Mouse (Mus musculus) MEL (cell line): ENCODE results near the gene Baiap2l2. TPM values are rescaled to one million over a fixed set of nuclear protein-coding genes. Genes with fewer than 3 reads are reported as not detected.

Experiments
- DNase-seq: peaks from one replicate; pipeline ENCODE4 v3.0.0; 2011; ENCODE audit warnings: low read depth, low spot score
- H3K27ac ChIP-seq: 2 replicates; pipeline ENCODE4 v1.5.1; 2012; ENCODE audit warnings: low read depth, mild to moderate bottlenecking, control low read depth, low read length, moderate library complexity; ENCODE audit not compliant: control insufficient read depth
- H3K27me3 ChIP-seq, 2 experiments: fragments of 150-350 bp in 1 of 2; sonication (generic) in 1 of 2; 2 replicates each; pipeline ENCODE4 v1.6.1; 2012; ENCODE audit warnings: low read length in 2 of 2, mild to moderate bottlenecking in 2 of 2, improper control_type of control experiment in 1 of 2, moderate library complexity in 1 of 2; ENCODE audit not compliant: insufficient read depth in 2 of 2, control insufficient read depth in 1 of 2
- H3K36me3 ChIP-seq, 2 experiments: 2 replicates each; pipeline ENCODE4 v1.6.1; 2012 to 2014; ENCODE audit warnings: low read length in 2 of 2, improper control_type of control experiment in 1 of 2, inconsistent platforms in 1 of 2, mild to moderate bottlenecking in 1 of 2; ENCODE audit not compliant: insufficient read depth in 2 of 2, control insufficient read depth in 1 of 2
- H3K4me1 ChIP-seq, 2 experiments: fragments of 150-350 bp in 1 of 2; sonication (generic) in 1 of 2; 2 replicates each; pipeline ENCODE4 v1.6.1; 2012; ENCODE audit warnings: low read length in 2 of 2, improper control_type of control experiment in 1 of 2, mild to moderate bottlenecking in 1 of 2; ENCODE audit not compliant: insufficient read depth in 2 of 2, control insufficient read depth in 1 of 2
- H3K4me3 ChIP-seq, 2 experiments: fragments of 150-350 bp in 1 of 2; sonication (generic) in 1 of 2; 2 replicates each; pipeline ENCODE4 v1.5.1; 2012; ENCODE audit warnings: low read depth in 2 of 2, low read length in 2 of 2, mild to moderate bottlenecking in 2 of 2, moderate library complexity in 2 of 2, control low read depth in 1 of 2, improper control_type of control experiment in 1 of 2; ENCODE audit not compliant: control insufficient read depth in 1 of 2, insufficient read depth in 1 of 2
- H3K79me2 ChIP-seq: 2 replicates; pipeline ENCODE4 v1.6.1; 2012; ENCODE audit warnings: mild to moderate bottlenecking, low read length, moderate library complexity; ENCODE audit not compliant: control insufficient read depth, poor library complexity, insufficient read depth
- H3K9ac ChIP-seq: 2 replicates; pipeline ENCODE4 v1.6.1; 2012; ENCODE audit warnings: low read depth, mild to moderate bottlenecking, control low read depth, low read length, moderate library complexity; ENCODE audit not compliant: control insufficient read depth, poor library complexity, severe bottlenecking
- H3K9me3 ChIP-seq: fragments of 150-350 bp; sonication (generic); replicated peaks from 2 replicates; pipeline ENCODE4 v1.6.1; 2012; ENCODE audit warnings: mild to moderate bottlenecking, low read length, improper control_type of control experiment, moderate library complexity; ENCODE audit not compliant: insufficient read depth
- BHLHE40 ChIP-seq: IDR thresholded peaks from 2 replicates; pipeline ENCODE4 v1.6.1; 2012; ENCODE audit warnings: low read depth, mild to moderate bottlenecking, inconsistent platforms, low read length, improper control_type of control experiment, borderline replicate concordance
- CHD1 ChIP-seq: IDR thresholded peaks from 2 replicates; pipeline ENCODE4 v1.6.1; 2012; ENCODE audit warnings: low read depth, mild to moderate bottlenecking, inconsistent platforms, low read length, improper control_type of control experiment
- CTCF ChIP-seq, 3 experiments: IDR thresholded peaks in 2 of 3; conservative IDR thresholded peaks in 1 of 3; 2 replicates each; pipeline ENCODE4 v1.5.1; 2011 to 2012; ENCODE audit warnings: low read length in 3 of 3, low read depth in 2 of 3, mild to moderate bottlenecking in 2 of 3, improper control_type of control experiment in 1 of 3, inconsistent platforms in 1 of 3, mixed read lengths in 1 of 3, moderate library complexity in 1 of 3; ENCODE audit not compliant: control insufficient read depth in 1 of 3, insufficient read depth in 1 of 3, poor library complexity in 1 of 3, severe bottlenecking in 1 of 3
- ELF1 ChIP-seq: IDR thresholded peaks from 2 replicates; pipeline ENCODE4 v1.6.1; 2014; ENCODE audit warnings: low read depth, mild to moderate bottlenecking, inconsistent platforms, low read length, improper control_type of control experiment, moderate library complexity
- EP300 ChIP-seq, 2 experiments: IDR thresholded peaks; 2 replicates each; pipeline ENCODE4 v1.6.1; 2011; ENCODE audit warnings: improper control_type of control experiment in 2 of 2, low read length in 2 of 2, low read depth in 1 of 2, mild to moderate bottlenecking in 1 of 2
- ETS1 ChIP-seq: IDR thresholded peaks from 2 replicates; pipeline ENCODE4 v1.6.1; 2012; ENCODE audit warnings: low read depth, mild to moderate bottlenecking, inconsistent platforms, low read length, improper control_type of control experiment, moderate library complexity
- MAZ ChIP-seq: IDR thresholded peaks from 2 replicates; pipeline ENCODE4 v1.6.1; 2012; ENCODE audit warnings: low read depth, mild to moderate bottlenecking, inconsistent platforms, low read length, improper control_type of control experiment
- MYB ChIP-seq: IDR thresholded peaks from 2 replicates; pipeline ENCODE4 v1.6.1; 2011; ENCODE audit warnings: mild to moderate bottlenecking, low read depth, low read length, improper control_type of control experiment
- POLR2A ChIP-seq, 2 experiments: IDR thresholded peaks; 2 replicates each; pipeline ENCODE4 v1.6.1; 2011 to 2012; ENCODE audit warnings: low read length in 2 of 2, mild to moderate bottlenecking in 2 of 2, control low read depth in 1 of 2, improper control_type of control experiment in 1 of 2, low read depth in 1 of 2, moderate library complexity in 1 of 2; ENCODE audit not compliant: control insufficient read depth in 1 of 2, insufficient read depth in 1 of 2, poor library complexity in 1 of 2
- POLR2AphosphoS5 ChIP-seq: IDR thresholded peaks from 2 replicates; pipeline ENCODE4 v1.6.1; 2012; ENCODE audit warnings: low read depth, borderline replicate concordance, mild to moderate bottlenecking, inconsistent platforms, low read length, moderate library complexity, mixed read lengths
- RCOR1 ChIP-seq: IDR thresholded peaks from 2 replicates; pipeline ENCODE4 v1.6.1; 2012; ENCODE audit warnings: low read depth, mild to moderate bottlenecking, inconsistent platforms, low read length, improper control_type of control experiment
- SMC3 ChIP-seq: IDR thresholded peaks from 2 replicates; pipeline ENCODE4 v1.6.1; 2011; ENCODE audit warnings: low read depth, low read length, improper control_type of control experiment
- TBP ChIP-seq: IDR thresholded peaks from 2 replicates; pipeline ENCODE4 v1.8.0; 2011; ENCODE audit warnings: low read depth, low read length, improper control_type of control experiment
- UBTF ChIP-seq: IDR thresholded peaks from 2 replicates; pipeline ENCODE4 v1.6.1; 2012; ENCODE audit warnings: low read depth, mild to moderate bottlenecking, inconsistent platforms, low read length, improper control_type of control experiment, moderate library complexity, borderline replicate concordance; ENCODE audit not compliant: insufficient read depth
- USF1 ChIP-seq: IDR thresholded peaks from 2 replicates; pipeline ENCODE4 v1.6.1; 2014; ENCODE audit warnings: low read depth, mild to moderate bottlenecking, inconsistent platforms, low read length, improper control_type of control experiment, moderate library complexity
- USF2 ChIP-seq, 2 experiments: IDR thresholded peaks; 2 replicates each; pipeline ENCODE4 v1.6.1; 2011 to 2012; ENCODE audit warnings: improper control_type of control experiment in 2 of 2, low read length in 2 of 2, borderline replicate concordance in 1 of 2, inconsistent platforms in 1 of 2, low read depth in 1 of 2, mild to moderate bottlenecking in 1 of 2; ENCODE audit not compliant: insufficient read depth in 1 of 2
- ZC3H11A ChIP-seq: IDR thresholded peaks from 2 replicates; pipeline ENCODE4 v1.6.1; 2012; ENCODE audit warnings: low read depth, mild to moderate bottlenecking, inconsistent platforms, low read length, improper control_type of control experiment
- ZKSCAN1 ChIP-seq: IDR thresholded peaks from 2 replicates; pipeline ENCODE4 v1.6.1; 2012; ENCODE audit warnings: low read depth, mild to moderate bottlenecking, inconsistent platforms, low read length, improper control_type of control experiment, moderate library complexity
- ZNF384 ChIP-seq: IDR thresholded peaks from 2 replicates; pipeline ENCODE4 v1.6.1; 2012; ENCODE audit warnings: low read depth, mild to moderate bottlenecking, inconsistent platforms, low read length, improper control_type of control experiment
- polyA plus RNA-seq, 2 experiments: library from polyadenylated mRNA; stranded (reverse) in 1 of 2; unstranded in 1 of 2; fragments of >175 nt in 1 of 2; fragments of >200 nt in 1 of 2; gene quantifications; 2 replicates each; pipeline versions ENCODE4 v1.2.1 to v1.2.4; 2012; ENCODE audit warnings: low replicate concordance in 2 of 2, low read depth in 1 of 2; ENCODE audit not compliant: insufficient read length in 2 of 2, insufficient read depth in 1 of 2, missing spikeins in 1 of 2
- total RNA-seq: library from RNA; depleted of rRNA; stranded (reverse); fragments of 300-350 nt; gene quantifications from 2 replicates; pipeline ENCODE4 v1.2.3, GENCODE M21; 2012

The Baiap2l2 gene
- total and polyA plus RNA-seq, 3 experiments, result 0.60 to 1.1 TPM; not detected in 1

- H3K4me3 ChIP-seq, result no peak overlapping the region
- H3K36me3 ChIP-seq, result no peaks in the 10 kb centered on the region
- H3K27ac ChIP-seq, result no peak overlapping the region
- TF ChIP-seq SMC3 (no peak), EP300 (IDR thresholded peaks at IDR 0.05; ENCODE audit: low read depth in 1 of 2, low read length in 2 of 2) (no peak), UBTF (no peak)
- DNase-seq, result no peak
- no peaks in the 10 kb centered on the region for H3K79me2 ChIP-seq
- no peaks in the 10 kb centered on the region for H3K9me3 ChIP-seq
- no peaks in the 10 kb centered on the region for H3K4me1 ChIP-seq
- no peaks in the 10 kb centered on the region for H3K27me3 ChIP-seq
- H3K9ac ChIP-seq, result no peak overlapping the region
These were observed 21.6 kb downstream of the Baiap2l2 start for GRCm38 (mm10) chr15:79263726-79264125.

GRCm38 (mm10) chr15:79262786-79263309 lies 22.5 kb downstream of the Baiap2l2 start:
- no peak for TF ChIP-seq USF1
- no peak for TF ChIP-seq BHLHE40
- TF ChIP-seq MAZ, result no peak
- TF ChIP-seq TBP, result no peak
- no peak for TF ChIP-seq POLR2A (IDR thresholded peaks at IDR 0.05; ENCODE audit: control insufficient read depth in 1 of 2, insufficient read depth in 1 of 2, low read depth in 1 of 2, low read length in 2 of 2, poor library complexity in 1 of 2)
- TF ChIP-seq RCOR1, result no peak
- TF ChIP-seq MYB, result no peak
- TF ChIP-seq CHD1, result no peak
- no peak for TF ChIP-seq ZKSCAN1
- H3K27me3 ChIP-seq, result no peaks in the 10 kb centered on the region
- no peak overlapping the region for H3K9ac ChIP-seq
- no peaks in the 10 kb centered on the region for H3K79me2 ChIP-seq
- no peak overlapping the region for H3K27ac ChIP-seq
- no peaks in the 10 kb centered on the region for H3K4me1 ChIP-seq
- no peaks in the 10 kb centered on the region for H3K36me3 ChIP-seq
- H3K9me3 ChIP-seq, result no peaks in the 10 kb centered on the region
- DNase-seq, result no peak
- H3K4me3 ChIP-seq, result no peak overlapping the region

- Histone ChIP-seq H3K27ac (no peak overlapping the region), H3K27me3 (no peaks in the 10 kb centered on the region), H3K9ac (no peak overlapping the region), H3K4me3 (no peak overlapping the region), H3K36me3 (no peaks in the 10 kb centered on the region), H3K4me1 (no peaks in the 10 kb centered on the region), H3K9me3 (no peaks in the 10 kb centered on the region), H3K79me2 (no peaks in the 10 kb centered on the region)
- no peak for DNase-seq
- TF ChIP-seq USF1 (no peak), USF2 (IDR thresholded peaks at IDR 0.05; ENCODE audit: borderline replicate concordance in 1 of 2, insufficient read depth in 1 of 2, low read depth in 1 of 2, low read length in 2 of 2) (no peak), POLR2AphosphoS5 (no peak), ZC3H11A (no peak), CHD1 (no peak), CTCF (IDR thresholded peaks at IDR 0.05 in 2 of 3, conservative IDR thresholded peaks at IDR 0.05 in 1 of 3; ENCODE audit: control insufficient read depth in 1 of 3, insufficient read depth in 1 of 3, low read depth in 2 of 3, low read length in 3 of 3, poor library complexity in 1 of 3, severe bottlenecking in 1 of 3) (no peak), ELF1 (no peak), ZNF384 (no peak), EP300 (IDR thresholded peaks at IDR 0.05; ENCODE audit: low read depth in 1 of 2, low read length in 2 of 2) (no peak), ETS1 (no peak), BHLHE40 (no peak), POLR2A (IDR thresholded peaks at IDR 0.05; ENCODE audit: control insufficient read depth in 1 of 2, insufficient read depth in 1 of 2, low read depth in 1 of 2, low read length in 2 of 2, poor library complexity in 1 of 2) (no peak)
These were observed 23.0 kb downstream of the Baiap2l2 start for GRCm38 (mm10) chr15:79262375-79262774.
